Mouse (Mus musculus) brain, embryonic 14.5 days (tissue): ENCODE measurements around the gene Zfp652.

ENCODE experiments used
- CTCF ChIP-seq: fragments of 200-500 bp; IDR thresholded peaks from 2 replicates; pipeline ENCODE4 v1.5.1; 2012; ENCODE audit warnings: inconsistent platforms, mild to moderate bottlenecking, moderate library complexity, borderline replicate concordance; ENCODE audit not compliant: insufficient read depth, insufficient read length; ENCODE audit errors: extremely low read depth
- POLR2A ChIP-seq: fragments of 200-500 bp; IDR thresholded peaks from 2 replicates; pipeline ENCODE4 v1.6.1; 2012; ENCODE audit warnings: mild to moderate bottlenecking, inconsistent platforms, borderline replicate concordance; ENCODE audit not compliant: poor library complexity, insufficient read depth, insufficient read length, severe bottlenecking; ENCODE audit errors: extremely low read depth

DNA sequence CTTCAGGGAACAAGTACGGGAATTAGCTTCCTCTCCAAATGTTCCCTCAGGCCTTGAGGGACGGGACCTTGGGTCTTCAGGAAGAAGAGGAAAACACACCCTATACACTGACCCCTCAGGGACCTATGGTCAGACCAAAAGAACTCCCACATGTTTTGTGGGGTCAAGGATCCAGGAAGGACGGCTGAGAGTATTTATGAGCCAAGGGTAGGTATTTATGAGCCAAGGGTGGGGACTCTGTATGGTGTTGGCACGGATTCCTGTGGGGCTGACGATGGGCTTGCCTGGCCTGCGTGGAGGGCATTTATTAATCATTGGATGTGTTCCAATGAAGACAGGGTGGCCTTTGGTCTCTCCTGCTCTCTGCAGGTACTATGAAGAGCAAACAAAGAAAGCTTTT is 124.0 kb downstream of the Zfp652 start:
- TF ChIP-seq POLR2A, result no peak
- no peak for TF ChIP-seq CTCF
